Mouse (Mus musculus) ES-Bruce4 (cell line): ENCODE measurements at regions not wholly inside any gene's neighbourhood (a gene's known extent, or its start where the extent isn't known, plus 50 kb on each side); places are given as distances from the start of the nearest gene placed in this dataset.

Experiments
- CTCF ChIP-seq: IDR thresholded peaks from one replicate; pipeline ENCODE4 v1.8.1; 2011; ENCODE audit warnings: low read depth, low read length
- POLR2A ChIP-seq: IDR thresholded peaks from one replicate; pipeline ENCODE4 v1.8.1; 2011; ENCODE audit warnings: low read length; ENCODE audit not compliant: insufficient read depth

- no peak for TF ChIP-seq POLR2A
- no peak for TF ChIP-seq CTCF
Observed at GRCm38 (mm10) chr13:102135210-102135609, 367.2 kb upstream of the Pik3r1 start.
